Mouse (Mus musculus) left cerebral cortex, postnatal 10 days (tissue): ENCODE data around the gene Rnase12. TPM values are rescaled to one million over a fixed set of nuclear protein-coding genes. Genes with fewer than 3 reads are reported as not detected.
"Not testable (repeated sequence)": the region's sequence is repeated elsewhere in the genome, so short reads cannot be mapped to it uniquely, and the experiment has no call there.

Experiments used
- DNase-seq, 2 experiments: peaks; one replicate each; pipeline ENCODE4 v3.0.0; 2021 to 2022; ENCODE audit warnings: low spot score in 2 of 2, mixed read lengths in 1 of 2; ENCODE audit errors: extremely low spot score in 1 of 2
- intact Hi-C: fragments of 180-260 bp; cut with DNase I; formaldehyde crosslinking; loops from one replicate; pipeline ENCODE4 v1.15.1; 2025
- total RNA-seq, 2 experiments: library from RNA; stranded (reverse); gene quantifications; 2 replicates each; pipeline ENCODE4 v1.2.3; 2021

The Rnase12 gene
- total RNA-seq, 2 experiments from 2014 or later = not detected

- DNase-seq = no peak
- intact Hi-C loops = no loop called here
Measured at GRCm38 (mm10) chr14:51036214-51036613, 21.2 kb downstream of the Rnase12 start.

GRCm38 (mm10) chr14:51035206-51035605 is 22.3 kb downstream of the Rnase12 start:
- intact Hi-C loops = no loop called here
- no peak for DNase-seq

DNA sequence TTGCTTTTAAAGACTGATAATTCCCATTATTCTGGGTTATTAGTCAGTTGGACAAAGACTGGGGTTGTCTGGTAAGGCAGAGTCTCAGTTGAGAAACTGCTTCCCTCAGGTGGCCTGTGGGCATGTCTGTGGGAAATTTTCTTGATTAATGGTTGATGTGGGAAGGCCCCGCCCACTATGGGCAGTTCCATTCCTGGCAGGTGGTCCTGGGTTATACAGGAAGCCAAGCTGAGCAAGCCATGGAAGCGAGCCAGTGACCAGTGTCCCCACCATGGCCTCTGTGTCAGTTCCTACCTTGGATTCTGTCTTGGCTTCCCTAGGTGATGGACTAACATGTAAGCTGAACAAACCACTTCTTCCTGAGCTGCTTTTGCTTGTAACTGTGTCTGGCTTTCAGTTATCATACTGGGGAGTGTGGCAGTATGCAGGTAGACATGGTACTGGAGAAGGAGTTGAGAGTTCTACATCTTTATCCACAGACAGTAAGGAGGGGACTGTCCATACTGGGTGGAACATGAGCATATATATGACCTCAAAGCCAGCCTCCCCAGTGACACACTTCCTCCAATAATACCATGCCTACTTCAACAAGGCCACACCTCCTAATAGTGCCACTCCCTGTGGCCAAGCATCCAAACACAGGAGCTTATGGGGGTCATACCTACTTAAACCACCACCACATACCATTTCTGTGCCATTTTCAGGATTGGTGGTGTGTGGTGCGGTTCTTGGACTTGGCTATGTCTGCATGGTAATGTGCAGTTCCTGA is 29.9 kb downstream of the Rnase12 start:
- DNase-seq = no peak
- intact Hi-C loops = loop anchor here (2.0 to 5.0 kb wide), 2 partner anchors 35 to 70 kb away; no protein-coding TSS in a partner anchor

- DNase-seq = peak; percentile 44 to 67
- intact Hi-C loops = loop anchor here (2.0 to 5.0 kb wide), 2 partner anchors 36 to 71 kb away; no protein-coding TSS in a partner anchor
Measured at GRCm38 (mm10) chr14:51026391-51027133, 30.9 kb downstream of the Rnase12 start.

GRCm38 (mm10) chr14:51024820-51025219 is 32.6 kb downstream of the Rnase12 start:
- intact Hi-C loops = loop anchor here (5.0 kb wide), 1 partner anchor 72 kb away; no protein-coding TSS in a partner anchor
- no peak for DNase-seq

DNA sequence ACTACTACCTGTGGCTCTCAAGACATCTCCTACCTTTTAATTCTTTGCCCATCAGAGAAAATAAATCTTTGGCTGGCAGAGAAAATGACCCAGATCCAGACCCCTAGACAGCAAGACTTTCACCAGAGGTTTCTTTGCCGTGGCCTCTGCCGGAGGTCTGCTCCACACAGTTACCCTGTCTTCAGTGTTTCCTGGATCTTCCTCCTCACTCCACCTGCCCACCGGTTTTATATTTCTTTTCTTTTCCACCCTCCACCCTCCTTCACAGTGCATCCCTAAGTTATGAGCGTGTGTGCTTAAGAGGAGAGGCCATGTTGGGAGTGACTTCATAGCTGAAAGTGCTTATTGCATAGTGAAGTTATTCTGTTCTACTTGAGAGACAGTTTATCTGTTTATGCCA is 34.0 kb downstream of the Rnase12 start:
- DNase-seq = no peak
- intact Hi-C loops = no loop called here

- DNase-seq = no peak
- intact Hi-C loops = no loop called here
Measured at GRCm38 (mm10) chr14:51017256-51017655, 40.2 kb downstream of the Rnase12 start.

DNA sequence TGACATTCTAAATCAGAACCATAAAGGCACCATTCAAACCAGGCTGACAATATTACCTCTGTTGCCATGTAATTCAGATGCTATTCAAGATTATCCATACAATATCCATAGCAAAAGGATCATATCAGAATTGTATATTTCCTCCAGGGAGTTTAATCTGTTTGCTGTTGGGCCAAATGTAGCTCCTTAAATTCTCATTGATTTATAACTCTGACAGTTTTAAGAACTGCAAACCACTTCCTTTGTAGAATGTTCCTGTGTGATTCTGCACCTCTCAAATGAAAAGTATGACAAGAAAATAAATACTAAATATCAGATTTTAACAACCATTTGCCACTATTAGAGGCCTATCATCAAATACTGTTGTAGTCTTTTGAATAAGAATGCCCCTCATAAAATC is 41.7 kb downstream of the Rnase12 start:
- no peak for DNase-seq
- intact Hi-C loops = no loop called here

- intact Hi-C loops, DNase-seq: not testable (repeated sequence)
Measured at GRCm38 (mm10) chr14:51014724-51015123, 42.7 kb downstream of the Rnase12 start.

- no peak for DNase-seq
- intact Hi-C loops = loop anchor here (2.0 kb wide), 1 partner anchor 33 kb away; no protein-coding TSS in a partner anchor
Measured at GRCm38 (mm10) chr14:51009572-51009971, 47.9 kb downstream of the Rnase12 start.

DNA sequence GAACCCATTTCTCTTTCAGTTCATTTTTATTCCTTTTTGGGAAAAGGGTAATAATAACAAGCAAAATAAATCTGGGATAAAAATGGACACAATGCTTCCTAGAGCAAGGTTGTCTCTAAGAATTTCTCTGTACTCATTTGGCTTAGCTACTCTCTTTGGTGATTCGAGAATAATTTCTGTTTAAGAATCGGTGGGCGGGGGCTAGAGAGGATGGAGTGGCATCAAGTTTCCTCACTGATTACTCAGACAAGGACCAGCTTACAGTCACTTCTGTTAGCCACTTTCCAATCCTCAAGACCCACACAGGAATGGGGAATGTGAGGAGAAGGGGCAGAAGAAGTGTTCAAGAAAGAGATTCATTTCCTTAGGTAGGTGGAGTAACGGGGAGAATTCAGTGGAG is 48.7 kb downstream of the Rnase12 start:
- intact Hi-C loops = loop anchor here (2.0 kb wide), 1 partner anchor 32 kb away; no protein-coding TSS in a partner anchor

GRCm38 (mm10) chr14:51007914-51008713 is 49.3 kb downstream of the Rnase12 start:
- intact Hi-C loops = loop anchor here (2.0 kb wide), 1 partner anchor 31 kb away; no protein-coding TSS in a partner anchor
- DNase-seq = peak; percentile 57 to 69

More for the DNA sequence above, 48.7 kb downstream of the Rnase12 start:
- DNase-seq = no peak

GRCm38 (mm10) chr14:51007152-51007801 is 50.2 kb downstream of the Rnase12 start, which contains the start of gene Rnase10:
Gene Rnase10 (plus strand): TSS chr14:51007751.
- DNase-seq = no peak
- intact Hi-C loops = no loop called here

Other genes starting within 250 kb of the Rnase12 start
- not detected for gene Ccnb1ip1, start 249.9 kb downstream of the Rnase12 start, total RNA-seq
- 10 to 100 TPM; 26.1 to 29.0 TPM for gene Parp2, start 249.8 kb downstream of the Rnase12 start, total RNA-seq
- 1 to 10 TPM; 2.7 to 5.3 TPM for gene Tep1, start 187.1 kb downstream of the Rnase12 start, total RNA-seq
- 1 to 10 TPM; 1.4 to 2.1 TPM for gene Klhl33, start 160.2 kb downstream of the Rnase12 start, total RNA-seq
- 10 to 100 TPM; 29.9 to 34.2 TPM for gene Osgep, start 132.8 kb downstream of the Rnase12 start, total RNA-seq
- gene Apex1, start 132.7 kb downstream of the Rnase12 start, total RNA-seq = 10 to 100 TPM; 65.8 to 66.3 TPM
- 10 to 100 TPM; 79.6 to 89.0 TPM for gene Pip4p1, start 126.8 kb downstream of the Rnase12 start, total RNA-seq
- gene Pnp, start 126.6 kb downstream of the Rnase12 start, total RNA-seq = 10 to 100 TPM; 11.0 to 15.6 TPM
- 10 to 100 TPM in 1 of 2 experiments, 1 to 10 TPM in 1; 6.5 to 13.7 TPM for gene Gm49342, start 113.1 kb downstream of the Rnase12 start, total RNA-seq
- gene Pnp2, start 101.7 kb downstream of the Rnase12 start, total RNA-seq = 1 to 10 TPM in 1 of 2 experiments, under 1 TPM in 1; 0.79 to 1.7 TPM
- gene Rnase10, start 49.9 kb downstream of the Rnase12 start, total RNA-seq = under 1 TPM in 1 of 2 experiments, not detected in 1; 0.30 TPM
- gene Rnase9, start 15.8 kb downstream of the Rnase12 start, total RNA-seq = not detected
- gene Rnase11, start 7.5 kb downstream of the Rnase12 start, total RNA-seq = not detected
- not detected for gene Olfr750, start 16.8 kb upstream of the Rnase12 start, total RNA-seq
- gene Rnase4, start 33.4 kb upstream of the Rnase12 start, total RNA-seq = 10 to 100 TPM; 11.2 to 14.0 TPM
- 1 to 10 TPM; 2.5 to 3.7 TPM for gene Ang, start 33.5 kb upstream of the Rnase12 start, total RNA-seq
- not detected for gene Eddm3b, start 56.8 kb upstream of the Rnase12 start, total RNA-seq
- not detected for gene Rnase6, start 66.2 kb upstream of the Rnase12 start, total RNA-seq
- gene Rnase1, start 89.1 kb upstream of the Rnase12 start, total RNA-seq = not detected
- gene Rnase2b, start 104.6 kb upstream of the Rnase12 start, total RNA-seq = not detected
- not detected for gene Ang2, start 141.5 kb upstream of the Rnase12 start, total RNA-seq
- not detected for gene Ear14, start 145.7 kb upstream of the Rnase12 start, total RNA-seq
- not detected for gene Rnase2a, start 198.5 kb upstream of the Rnase12 start, total RNA-seq